Mouse (Mus musculus) bone marrow, adult 2 months (tissue): Measurements from ENCODE around the gene Bcr. TPM values are rescaled to one million over a fixed set of nuclear protein-coding genes. Genes with fewer than 3 reads are reported as not detected.

Experiments
- H3K27ac ChIP-seq: fragments of 200-500 bp; 2 replicates; pipeline ENCODE4 v1.5.1; 2012; ENCODE audit warnings: low read depth, mild to moderate bottlenecking, control low read depth, inconsistent platforms, low read length; ENCODE audit not compliant: control insufficient read depth, poor library complexity, insufficient read depth
- H3K4me1 ChIP-seq: fragments of 200-500 bp; 2 replicates; pipeline ENCODE4 v1.6.1; 2011; ENCODE audit warnings: low read length; ENCODE audit not compliant: control insufficient read depth, insufficient read depth
- H3K4me3 ChIP-seq: fragments of 200-500 bp; replicated peaks from 2 replicates; pipeline ENCODE3; 2011; ENCODE audit warnings: mild to moderate bottlenecking, low read depth, low read length, control low read depth; ENCODE audit not compliant: control insufficient read depth
- CTCF ChIP-seq: fragments of 200-500 bp; IDR thresholded peaks from 2 replicates; pipeline ENCODE4 v1.5.1; 2011; ENCODE audit warnings: low read length, control low read depth; ENCODE audit not compliant: control insufficient read depth, insufficient read depth
- POLR2A ChIP-seq: fragments of 200-500 bp; IDR thresholded peaks from 2 replicates; pipeline ENCODE4 v1.6.1; 2011; ENCODE audit warnings: low read depth, mild to moderate bottlenecking, control low read depth, low read length, borderline replicate concordance; ENCODE audit not compliant: control insufficient read depth
- WGBS: fragments of 180-500 bp; shearing (Covaris S2); methylation state at CpG from one replicate; pipeline ENCODE4 v1.1.7; 2018; 5-methylcytosine and 5-hydroxymethylcytosine counted together
- polyA plus RNA-seq: library from polyadenylated mRNA; stranded (reverse); fragments of >200 nt; gene quantifications from 2 replicates; pipeline ENCODE4 v1.2.4, GENCODE M21; 2011; ENCODE audit warnings: low replicate concordance; ENCODE audit not compliant: missing spikeins, insufficient read depth, insufficient read length

Gene Bcr
- polyA plus RNA-seq, 1 experiment: 26.6 TPM

DNA sequence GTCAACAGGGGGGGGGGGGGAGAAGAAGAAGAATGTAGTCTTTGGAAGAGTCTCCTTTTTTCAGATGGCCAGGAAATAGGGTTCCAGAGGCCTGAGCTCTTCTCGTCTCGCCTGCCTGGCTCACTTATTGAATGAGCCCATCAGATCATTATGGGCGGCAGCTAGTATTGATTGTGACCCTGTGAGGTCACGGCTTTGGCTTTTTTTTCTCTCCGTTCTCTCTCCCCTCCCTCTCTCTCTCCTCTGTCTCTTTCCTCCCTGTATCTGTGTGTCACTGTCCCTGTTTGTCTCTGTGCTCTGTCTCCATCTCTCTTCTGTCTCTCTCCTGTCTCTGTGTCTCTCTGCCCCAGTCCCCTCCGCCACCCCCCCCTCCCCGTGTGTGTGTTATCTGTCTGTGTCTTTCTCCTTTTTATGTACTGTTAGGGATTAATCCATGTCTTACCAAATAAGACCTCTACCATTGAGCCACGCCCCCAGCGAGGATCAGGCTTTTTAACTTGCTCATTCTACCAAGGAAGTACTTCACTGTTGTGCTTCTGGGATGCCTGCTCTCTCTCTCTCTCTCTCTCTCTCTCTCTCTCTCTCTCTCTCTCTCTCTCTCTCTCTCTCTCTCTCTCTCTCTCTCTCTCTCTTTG is 1.5 kb upstream of the Bcr start:
- Histone ChIP-seq H3K4me3 (no peak overlapping the region), H3K27ac (no peak overlapping the region), H3K4me1 (peaks cover 5% of the 10 kb centered on the region; the same call in 1 of the 2 replicates)
- no peak for TF ChIP-seq POLR2A
- TF ChIP-seq CTCF: no peak
- 58% methylated on average over 9 of the region's 9 CpGs for WGBS

DNA sequence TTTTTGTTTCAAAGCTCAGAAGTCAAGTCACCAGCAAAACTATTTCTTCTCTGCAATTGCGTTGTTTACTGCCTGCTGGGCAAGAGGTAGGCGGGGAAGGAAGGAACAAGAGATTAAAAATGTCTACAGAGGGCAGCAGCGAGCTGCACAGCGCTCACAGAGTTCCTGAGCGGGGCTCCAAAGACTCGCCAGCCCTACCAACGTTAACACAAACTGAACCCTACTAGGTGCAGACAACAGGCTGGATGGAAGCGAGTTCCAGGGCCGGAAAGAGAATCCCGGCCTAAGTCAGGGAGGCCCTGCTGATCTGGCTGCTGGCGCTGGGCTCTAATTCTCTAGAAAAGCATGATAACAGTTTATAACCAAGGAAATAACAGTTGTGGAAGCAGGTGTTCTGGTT is 996 bp upstream of the Bcr start:
- peak overlapping the region; percentile 89; the same call in 1 of the 2 replicates for H3K27ac ChIP-seq
- peaks cover 5% of the 10 kb centered on the region; the same call in 1 of the 2 replicates for H3K4me1 ChIP-seq
- under 1% methylated on average over 11 of the region's 11 CpGs for WGBS
- no peak overlapping the region for H3K4me3 ChIP-seq
- TF ChIP-seq POLR2A (no peak), CTCF (peak; percentile 86)

- Histone ChIP-seq H3K27ac (peak overlapping the region; percentile 85), H3K4me1 (peaks cover 5% of the 10 kb centered on the region; the same call in 1 of the 2 replicates), H3K4me3 (peak overlapping the region; percentile 68)
- WGBS: 0% methylated on average over 42 of the region's 48 CpGs
- TF ChIP-seq CTCF (no peak), POLR2A (no peak)
Measured at GRCm38 (mm10) chr10:75060843-75061235, 447 bp downstream of the Bcr start.

DNA sequence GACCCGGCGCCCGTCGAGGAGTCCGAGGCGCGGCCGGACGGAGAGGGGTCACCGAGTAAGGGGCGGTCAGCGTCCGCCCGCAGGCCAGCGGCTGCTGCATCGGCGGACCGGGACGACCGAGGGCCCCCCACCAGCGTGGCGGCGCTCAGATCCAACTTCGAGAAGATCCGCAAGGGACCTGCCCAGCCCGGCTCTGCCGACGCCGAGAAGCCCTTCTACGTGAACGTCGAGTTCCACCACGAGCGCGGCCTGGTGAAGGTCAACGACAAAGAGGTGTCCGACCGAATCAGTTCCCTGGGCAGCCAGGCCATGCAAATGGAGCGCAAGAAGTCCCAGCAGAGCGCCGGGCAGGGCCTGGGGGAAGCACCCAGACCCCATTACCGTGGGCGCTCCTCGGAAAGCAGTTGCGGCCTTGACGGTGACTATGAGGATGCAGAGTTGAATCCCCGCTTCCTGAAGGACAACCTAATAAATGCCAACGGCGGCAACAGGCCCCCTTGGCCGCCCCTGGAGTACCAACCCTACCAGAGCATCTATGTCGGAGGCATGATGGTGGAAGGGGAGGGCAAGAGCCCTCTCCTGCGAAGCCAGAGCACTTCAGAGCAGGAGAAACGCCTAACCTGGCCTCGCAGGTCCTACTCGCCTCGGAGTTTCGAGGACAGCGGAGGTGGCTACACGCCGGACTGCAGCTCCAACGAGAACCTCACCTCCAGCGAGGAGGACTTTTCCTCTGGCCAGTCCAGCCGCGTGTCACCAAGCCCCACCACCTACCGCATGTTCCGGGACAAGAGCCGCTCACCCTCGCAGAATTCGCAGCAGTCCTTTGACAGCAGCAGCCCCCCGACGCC is 1.2 kb downstream of the Bcr start:
- H3K4me1 ChIP-seq: peaks cover 1% of the 10 kb centered on the region; the same call in 1 of the 2 replicates
- 2% methylated on average over 71 of the region's 71 CpGs for WGBS
- peak overlapping the region; percentile 68 for H3K4me3 ChIP-seq
- TF ChIP-seq CTCF: no peak
- TF ChIP-seq POLR2A: peak; percentile 23; the same call in 1 of the 2 replicates
- peak overlapping the region; percentile 85 for H3K27ac ChIP-seq

DNA sequence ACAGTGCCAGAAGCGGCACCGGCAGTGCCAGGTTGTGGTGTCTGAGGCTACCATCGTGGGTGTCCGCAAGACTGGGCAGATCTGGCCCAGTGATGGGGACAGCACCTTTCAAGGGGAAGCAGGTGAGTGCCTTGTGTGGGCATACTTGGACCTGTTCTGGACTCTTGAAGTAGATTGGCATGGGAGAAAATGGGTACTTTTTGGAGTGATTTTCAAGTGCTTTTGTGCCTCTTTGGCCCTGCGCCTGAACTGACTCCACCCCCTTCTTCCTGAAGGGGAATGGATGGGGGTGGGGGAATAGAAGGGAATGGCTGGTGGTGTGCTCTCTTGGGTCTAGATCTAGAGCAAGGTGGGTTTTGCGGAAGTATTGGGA is 1.8 kb downstream of the Bcr start:
- TF ChIP-seq POLR2A (no peak), CTCF (no peak)
- Histone ChIP-seq H3K27ac (no peak overlapping the region), H3K4me1 (peaks cover 1% of the 10 kb centered on the region; the same call in 1 of the 2 replicates), H3K4me3 (peak overlapping the region; percentile 68)
- WGBS: 6% methylated on average over 6 of the region's 6 CpGs

DNA sequence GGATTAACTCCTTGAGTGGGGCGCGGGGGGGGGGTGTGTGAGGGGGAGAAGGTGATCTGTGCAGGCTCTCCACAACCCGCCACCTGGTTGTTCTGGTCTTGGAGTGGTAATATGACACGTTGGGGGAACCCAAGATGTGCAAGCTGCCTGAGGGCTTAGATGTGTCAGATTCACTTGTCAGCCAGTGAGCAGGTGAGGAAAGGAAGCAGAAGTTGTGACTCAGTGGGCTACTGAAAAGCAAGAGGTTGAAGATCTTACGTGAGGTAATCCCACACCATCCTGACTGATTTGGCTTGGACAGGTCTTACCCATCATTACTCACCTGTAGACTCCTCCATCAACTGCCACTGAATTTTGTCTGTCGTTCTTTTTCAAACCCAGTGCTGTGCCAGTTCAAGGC is 2.2 kb downstream of the Bcr start:
- H3K4me1 ChIP-seq: peaks cover 1% of the 10 kb centered on the region; the same call in 1 of the 2 replicates
- no peak for TF ChIP-seq CTCF
- TF ChIP-seq POLR2A: no peak
- WGBS: 20% methylated on average over 6 of the region's 6 CpGs
- H3K27ac ChIP-seq: no peak overlapping the region
- peak overlapping the region; percentile 49 for H3K4me3 ChIP-seq

GRCm38 (mm10) chr10:75063301-75063965 is 3.0 kb downstream of the Bcr start:
- Histone ChIP-seq H3K4me1 (peaks cover 1% of the 10 kb centered on the region; the same call in 1 of the 2 replicates), H3K4me3 (peak overlapping the region; percentile 37)
- WGBS: 58% methylated on average over 12 of the region's 12 CpGs

GRCm38 (mm10) chr10:75065691-75066090 is 5.3 kb downstream of the Bcr start:
- peaks cover 1% of the 10 kb centered on the region; the same call in 1 of the 2 replicates for H3K4me1 ChIP-seq
- 61% methylated on average over 6 of the region's 6 CpGs for WGBS
- H3K4me3 ChIP-seq: no peak overlapping the region
- TF ChIP-seq POLR2A (no peak), CTCF (no peak)
- no peak overlapping the region for H3K27ac ChIP-seq

More at GRCm38 (mm10) chr10:75063301-75063965, 3.0 kb downstream of the Bcr start:
- no peak for TF ChIP-seq CTCF
- no peak for TF ChIP-seq POLR2A
- H3K27ac ChIP-seq: peak overlapping the region; percentile 37; the same call in 1 of the 2 replicates
